Mouse (Mus musculus) thymus, adult 2 months (tissue): ENCODE measurements around the gene Gnmt. TPM values are rescaled to one million over a fixed set of nuclear protein-coding genes. Genes with fewer than 3 reads are reported as not detected.
A peak's percentile ranks its signal among the peaks of the same experiment; 100 is the strongest.

Experiments used
- DNase-seq: peaks from one replicate; pipeline ENCODE4 v3.0.0; 2021
- H3K27ac ChIP-seq: fragments of 200-500 bp; 2 replicates; pipeline ENCODE4 v1.5.1; 2012; ENCODE audit warnings: low read length, control low read depth; ENCODE audit not compliant: control insufficient read depth, insufficient read depth
- H3K27me3 ChIP-seq: fragments of 200-500 bp; 2 replicates; pipeline ENCODE4 v1.6.1; 2012; ENCODE audit warnings: mild to moderate bottlenecking, low read length, moderate library complexity, mixed read lengths; ENCODE audit not compliant: control insufficient read depth, insufficient read depth
- H3K36me3 ChIP-seq: fragments of 200-500 bp; 2 replicates; pipeline ENCODE4 v1.6.1; 2012; ENCODE audit warnings: mild to moderate bottlenecking, low read length, moderate library complexity; ENCODE audit not compliant: control insufficient read depth, insufficient read depth
- H3K4me1 ChIP-seq: fragments of 200-500 bp; replicated peaks from 2 replicates; pipeline ENCODE4 v1.6.1; 2012; ENCODE audit warnings: low read length; ENCODE audit not compliant: control insufficient read depth, insufficient read depth
- H3K4me3 ChIP-seq: fragments of 200-500 bp; 2 replicates; pipeline ENCODE4 v1.5.1; 2012; ENCODE audit warnings: mild to moderate bottlenecking, low read length, control low read depth, moderate library complexity; ENCODE audit not compliant: control insufficient read depth, insufficient read depth
- CTCF ChIP-seq: fragments of 200-500 bp; IDR thresholded peaks from 2 replicates; pipeline ENCODE4 v1.5.1; 2012; ENCODE audit warnings: mild to moderate bottlenecking, control low read depth, low read length, moderate library complexity, borderline replicate concordance; ENCODE audit not compliant: control insufficient read depth, poor library complexity, insufficient read depth; ENCODE audit errors: extremely low read depth
- POLR2A ChIP-seq: fragments of 200-500 bp; IDR thresholded peaks from 2 replicates; pipeline ENCODE4 v1.6.1; 2012; ENCODE audit warnings: mild to moderate bottlenecking, low read length, control low read depth, moderate library complexity; ENCODE audit not compliant: control insufficient read depth, poor library complexity, insufficient read depth; ENCODE audit errors: extremely low read depth
- WGBS: fragments of 180-500 bp; shearing (Covaris S2); methylation state at CpG from one replicate; pipeline ENCODE4 v1.1.7; 2018; 5-methylcytosine and 5-hydroxymethylcytosine counted together
- polyA plus RNA-seq: library from polyadenylated mRNA; depleted of rRNA; stranded (reverse); fragments of >200 nt; gene quantifications from 2 replicates; pipeline ENCODE4 v1.2.3, GENCODE M21; 2012; rRNA removed

Gene Gnmt
- polyA plus RNA-seq, 1 experiment = 4.4 TPM

DNA sequence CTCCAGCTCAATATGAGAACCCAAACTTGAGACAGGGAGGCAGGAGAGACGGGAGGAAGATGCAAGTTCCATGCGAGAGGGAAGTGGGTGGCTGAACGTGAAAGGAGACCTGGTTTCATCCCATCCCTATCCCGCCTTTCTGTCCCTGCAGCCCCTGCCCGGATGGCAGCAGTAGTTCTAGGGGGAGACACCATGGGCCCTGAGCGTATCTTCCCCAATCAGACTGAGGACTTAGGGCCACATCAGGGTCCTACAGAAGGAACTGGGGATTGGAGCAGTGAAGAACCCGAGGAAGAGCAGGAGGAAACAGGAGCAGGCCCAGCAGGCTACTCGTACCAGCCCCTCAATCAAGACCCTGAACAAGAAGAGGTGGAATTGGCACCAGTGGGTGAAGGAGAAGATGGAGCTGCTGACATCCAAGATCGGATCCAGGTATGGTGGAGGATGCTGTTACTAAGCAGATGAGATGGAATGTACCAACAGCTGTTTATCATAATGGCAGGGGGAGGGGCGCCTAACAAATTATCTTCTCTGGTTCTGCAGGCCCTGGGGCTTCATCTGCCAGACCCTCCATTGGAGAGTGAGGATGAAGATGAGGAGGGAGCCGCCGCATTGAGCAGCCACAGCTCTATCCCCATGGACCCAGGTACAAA lies 47.4 kb downstream of the Gnmt start:
- 42% methylated on average over 12 of the region's 12 CpGs for WGBS
- no peak for DNase-seq
- H3K4me3 ChIP-seq = peak overlapping the region; percentile 53
- TF ChIP-seq CTCF = no peak
- TF ChIP-seq POLR2A = no peak
- peaks cover 20% of the 10 kb centered on the region for H3K4me1 ChIP-seq
- H3K27me3 ChIP-seq = no peaks in the 10 kb centered on the region
- H3K27ac ChIP-seq = no peak overlapping the region
- H3K36me3 ChIP-seq = peaks cover 18% of the 10 kb centered on the region

DNA sequence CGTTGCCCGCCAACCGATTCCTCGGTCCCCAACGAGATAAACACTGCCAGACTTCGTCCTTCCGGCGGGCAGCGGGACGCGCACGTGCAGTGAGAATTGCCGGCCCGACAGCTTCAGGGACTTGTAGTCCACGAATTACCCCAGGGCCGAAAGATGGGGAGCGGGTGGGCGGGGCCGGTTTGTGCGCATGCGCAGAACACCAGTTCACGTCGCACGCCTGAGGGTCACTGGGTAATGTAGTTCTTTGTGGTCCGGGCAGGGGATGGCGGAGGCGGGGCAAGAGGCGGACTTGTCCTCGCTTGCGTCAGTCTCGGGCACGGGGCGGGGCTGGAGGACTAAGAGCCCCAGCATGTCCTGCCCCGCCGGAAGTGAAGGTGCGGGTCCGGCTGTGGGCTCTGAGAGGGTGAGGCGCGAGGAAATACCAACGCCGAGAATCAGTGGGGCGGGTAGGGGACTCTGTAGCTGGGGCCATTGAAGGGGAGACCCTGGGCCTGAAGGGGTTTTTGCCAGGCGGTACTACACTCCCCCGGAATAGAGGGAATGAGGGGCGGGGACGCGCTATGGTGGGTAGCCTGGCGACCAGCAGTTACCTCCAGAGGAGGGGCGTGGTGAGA lies 48.1 kb downstream of the Gnmt start, which contains the start of gene Klhdc3:
Klhdc3 (minus strand) TSS at position 155 of the 614 bp plus-strand sequence.
- H3K36me3 ChIP-seq = peaks cover 18% of the 10 kb centered on the region
- TF ChIP-seq POLR2A (0 out of 2 replicates have a peak, but pooled peaks have one; percentile 28), CTCF (no peak)
- H3K4me1 ChIP-seq = peaks cover 20% of the 10 kb centered on the region
- H3K4me3 ChIP-seq = peak within 1 kb of the TSS; percentile 72
- no peaks in the 10 kb centered on the region for H3K27me3 ChIP-seq
- no peak within 1 kb of the TSS for H3K27ac ChIP-seq
- WGBS = 1% methylated on average over 49 of the region's 49 CpGs
- DNase-seq = peak; percentile 97

- 2% methylated on average over 33 of the region's 34 CpGs for WGBS
These were observed 48.9 kb downstream of the Gnmt start for GRCm38 (mm10) chr17:46679843-46680759.

DNA sequence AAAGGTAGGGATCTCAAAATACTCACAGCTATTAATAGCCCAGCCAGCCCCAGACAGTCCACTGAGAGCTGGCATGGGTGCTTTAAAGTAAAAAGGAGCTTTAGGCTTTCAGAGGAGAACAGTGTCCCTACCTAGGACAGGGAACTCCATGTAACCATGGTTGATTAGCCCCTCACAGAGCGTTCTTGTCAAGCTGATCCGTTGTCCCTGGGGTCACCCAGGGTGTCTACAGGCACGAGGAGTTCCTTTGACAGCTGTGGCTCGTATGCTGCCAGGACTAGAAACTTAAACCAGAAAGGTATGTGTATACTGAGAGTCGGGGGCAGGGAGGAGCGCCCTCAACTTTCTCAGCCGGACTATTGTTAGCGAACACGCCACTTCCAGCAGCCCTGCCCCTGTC lies 50.1 kb downstream of the Gnmt start:
- H3K36me3 ChIP-seq = peaks cover 5% of the 10 kb centered on the region; the same call in 1 of the 2 replicates
- H3K4me3 ChIP-seq = no peak overlapping the region
- no peaks in the 10 kb centered on the region for H3K27me3 ChIP-seq
- TF ChIP-seq POLR2A (no peak), CTCF (no peak)
- H3K4me1 ChIP-seq = peaks cover 24% of the 10 kb centered on the region
- WGBS = 88% methylated on average over 9 of the region's 9 CpGs
- DNase-seq = no peak
- no peak overlapping the region for H3K27ac ChIP-seq

More at GRCm38 (mm10) chr17:46679843-46680759, 48.9 kb downstream of the Gnmt start:
- Histone ChIP-seq H3K4me1 (peaks cover 18% of the 10 kb centered on the region), H3K27ac (no peak overlapping the region), H3K36me3 (peaks cover 14% of the 10 kb centered on the region), H3K4me3 (peak overlapping the region; percentile 72), H3K27me3 (no peaks in the 10 kb centered on the region)
- peak; percentile 41 for DNase-seq
- TF ChIP-seq POLR2A (no peak), CTCF (no peak)

DNA sequence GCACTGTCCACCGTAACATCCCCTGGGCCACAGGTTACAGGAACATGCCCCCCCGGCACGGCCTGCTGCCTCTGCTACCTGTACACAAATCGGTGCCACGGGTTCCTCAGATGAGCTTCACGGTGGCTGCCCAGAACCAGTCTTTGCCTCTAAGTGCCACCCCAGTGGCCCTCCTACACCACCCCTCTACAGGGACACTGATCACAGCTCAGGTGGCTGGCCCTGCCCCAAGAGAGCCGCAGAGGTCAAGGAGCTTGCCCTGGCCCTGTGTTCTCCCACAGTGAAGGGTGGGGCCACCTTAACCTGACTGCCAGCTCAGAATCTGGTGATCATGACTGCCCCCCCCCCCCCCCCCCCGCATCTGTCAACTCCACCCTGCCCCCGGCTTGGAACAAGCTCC lies 50.6 kb downstream of the Gnmt start, which contains the start of gene Mea1:
Mea1 (plus strand) TSS at position 378 of the 400 bp plus-strand sequence.
- Histone ChIP-seq H3K4me3 (no peak within 1 kb of the TSS), H3K27me3 (no peaks in the 10 kb centered on the region), H3K4me1 (peaks cover 26% of the 10 kb centered on the region), H3K27ac (no peak within 1 kb of the TSS), H3K36me3 (peaks cover 3% of the 10 kb centered on the region; the same call in 1 of the 2 replicates)
- DNase-seq = no peak
- 92% methylated on average over 9 of the region's 9 CpGs for WGBS
- no peak for TF ChIP-seq CTCF
- no peak for TF ChIP-seq POLR2A

Other genes starting within 250 kb of the Gnmt start
- 1.0 and 1.1 TPM in 2 replicates for gene Ttbk1, start 241.5 kb downstream of the Gnmt start, polyA plus RNA-seq
- 14.0 and 17.7 TPM in 2 replicates for gene Dnph1, start 232.5 kb downstream of the Gnmt start, polyA plus RNA-seq
- 21.8 and 22.0 TPM in 2 replicates for gene Cul9, start 182.8 kb downstream of the Gnmt start, polyA plus RNA-seq
- gene Srf, start 173.0 kb downstream of the Gnmt start, polyA plus RNA-seq = 297 and 310 TPM in 2 replicates
- 11.9 and 15.8 TPM in 2 replicates for gene Ptk7, start 99.7 kb downstream of the Gnmt start, polyA plus RNA-seq
- 22.6 and 24.0 TPM in 2 replicates for gene Klc4, start 83.1 kb downstream of the Gnmt start, polyA plus RNA-seq
- 68.3 and 91.0 TPM in 2 replicates for gene Mrpl2, start 82.9 kb downstream of the Gnmt start, polyA plus RNA-seq
- gene Cul7, start 78.8 kb downstream of the Gnmt start, polyA plus RNA-seq = 47.9 and 50.1 TPM in 2 replicates
- gene Rrp36, start 54.8 kb downstream of the Gnmt start, polyA plus RNA-seq = 43.8 and 47.8 TPM in 2 replicates
- 47.8 and 55.7 TPM in 2 replicates for gene Mea1, start 50.4 kb downstream of the Gnmt start, polyA plus RNA-seq
- gene Klhdc3, start 48.3 kb downstream of the Gnmt start, polyA plus RNA-seq = 116 and 124 TPM in 2 replicates
- gene Ppp2r5d, start 24.1 kb downstream of the Gnmt start, polyA plus RNA-seq = 113 and 117 TPM in 2 replicates
- gene Pex6, start 17.7 kb downstream of the Gnmt start, polyA plus RNA-seq = 105 and 113 TPM in 2 replicates
- gene Cnpy3, start 23.0 kb upstream of the Gnmt start, polyA plus RNA-seq = 61.5 and 67.1 TPM in 2 replicates
- 126 and 163 TPM in 2 replicates for gene Ptcra, start 34.5 kb upstream of the Gnmt start, polyA plus RNA-seq
- 106 TPM in 2 replicates for gene 2310039H08Rik, start 43.5 kb upstream of the Gnmt start, polyA plus RNA-seq
- 30.7 and 33.8 TPM in 2 replicates for gene Rpl7l1, start 53.5 kb upstream of the Gnmt start, polyA plus RNA-seq
- gene Bicral, start 129.3 kb upstream of the Gnmt start, polyA plus RNA-seq = 19.3 and 28.1 TPM in 2 replicates
- 23.7 and 28.5 TPM in 2 replicates for gene Tbcc, start 161.5 kb upstream of the Gnmt start, polyA plus RNA-seq
- 0.09 and 0.15 TPM in 2 replicates for gene Prph2, start 181.3 kb upstream of the Gnmt start, polyA plus RNA-seq